Mouse (Mus musculus): ENCODE measurements at regions not wholly inside any gene's neighbourhood (a gene's known extent, or its start where the extent isn't known, plus 50 kb on each side); places are given as distances from the start of the nearest gene placed in this dataset.

DNA sequence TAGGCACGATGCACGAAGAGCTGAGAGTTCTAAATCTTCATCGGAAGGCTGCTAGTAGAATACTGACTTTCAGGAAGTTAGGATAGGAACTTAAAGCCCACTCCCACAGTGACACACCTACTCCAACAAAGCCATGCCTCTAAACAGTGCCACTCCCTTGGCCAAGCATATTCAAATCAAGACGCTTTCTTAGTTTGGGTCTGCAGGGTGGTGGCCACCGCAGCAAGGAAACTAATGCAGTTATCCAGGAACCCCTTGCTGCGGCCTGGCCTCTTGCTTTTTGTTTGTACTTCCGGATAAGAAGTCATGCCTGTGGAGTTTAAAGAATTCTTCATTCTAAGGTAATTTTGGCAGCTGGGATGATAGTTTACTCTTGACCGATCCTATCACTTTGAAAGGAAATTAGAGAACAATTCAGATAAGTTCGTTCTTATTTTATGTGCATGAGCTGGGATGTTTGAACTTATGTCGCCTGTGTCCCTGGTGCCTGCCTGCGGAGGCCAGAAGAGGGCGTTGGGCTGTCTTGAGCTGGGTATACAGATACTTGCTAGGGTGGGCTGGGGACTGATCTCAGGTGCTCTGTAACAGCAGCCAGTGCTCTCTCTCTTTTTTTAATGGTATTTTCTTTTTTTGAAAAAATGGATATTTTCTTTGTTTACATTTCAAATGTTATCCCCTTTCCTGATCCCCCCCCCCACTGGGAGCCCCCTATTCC, 298.5 kb downstream of the Gm11011 start:
- no peaks in the 10 kb centered on the region for H3K4me1 ChIP-seq (replicated peaks; ENCODE audit: control insufficient read depth, insufficient read depth, low read length)
- no peaks in the 10 kb centered on the region for H3K27me3 ChIP-seq (ENCODE audit: control insufficient read depth, insufficient read depth, low read length)
- ATAC-seq (ENCODE audit: low FRiP score) (no peak), DNase-seq (ENCODE audit: low spot score) (no peak)
- no peaks in the 10 kb centered on the region for H3K36me3 ChIP-seq (replicated peaks; ENCODE audit: control insufficient read depth, insufficient read depth)
- no peak overlapping the region for H3K4me3 ChIP-seq (replicated peaks; ENCODE audit: low read length)
- no peak overlapping the region for H3K4me2 ChIP-seq (replicated peaks)
- 93% methylated on average over 12 of the region's 12 CpGs for WGBS
- H3K27ac ChIP-seq, result no peak overlapping the region
- H3K9ac ChIP-seq, result no peak overlapping the region
- no peaks in the 10 kb centered on the region for H3K9me3 ChIP-seq (ENCODE audit: control insufficient read depth, low read length)

DNA sequence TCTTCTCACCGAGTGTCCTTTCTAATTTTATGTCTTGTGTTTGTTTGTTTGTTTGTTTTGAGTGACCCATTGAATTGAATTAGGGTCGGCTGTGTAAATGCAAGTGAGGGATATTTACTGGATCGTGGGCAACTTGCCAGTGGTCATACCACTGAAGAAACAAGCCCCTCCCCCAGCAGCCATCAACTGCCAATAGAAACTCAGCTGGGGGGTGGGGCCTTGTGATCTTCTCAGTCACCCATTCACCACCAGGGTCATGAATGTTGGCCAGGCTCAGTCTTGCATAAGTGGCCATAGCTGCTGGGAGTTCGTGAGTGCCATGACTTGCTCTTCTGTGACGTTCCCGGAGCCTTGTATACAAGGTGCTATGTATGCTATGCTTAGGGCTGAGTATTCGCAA, 300.8 kb downstream of the Gm11011 start:
- Histone ChIP-seq H3K27me3 (ENCODE audit: control insufficient read depth, insufficient read depth, low read length) (no peaks in the 10 kb centered on the region), H3K36me3 (replicated peaks; ENCODE audit: control insufficient read depth, insufficient read depth) (no peaks in the 10 kb centered on the region), H3K9ac (no peak overlapping the region), H3K4me3 (replicated peaks; ENCODE audit: low read length) (no peak overlapping the region), H3K4me1 (replicated peaks; ENCODE audit: control insufficient read depth, insufficient read depth, low read length) (no peaks in the 10 kb centered on the region), H3K27ac (no peak overlapping the region), H3K4me2 (replicated peaks) (no peak overlapping the region), H3K9me3 (ENCODE audit: control insufficient read depth, low read length) (no peaks in the 10 kb centered on the region)
- DNase-seq (ENCODE audit: low spot score) (no peak), ATAC-seq (ENCODE audit: low FRiP score) (no peak)
- 87% methylated on average over 7 of the region's 7 CpGs for WGBS

DNA sequence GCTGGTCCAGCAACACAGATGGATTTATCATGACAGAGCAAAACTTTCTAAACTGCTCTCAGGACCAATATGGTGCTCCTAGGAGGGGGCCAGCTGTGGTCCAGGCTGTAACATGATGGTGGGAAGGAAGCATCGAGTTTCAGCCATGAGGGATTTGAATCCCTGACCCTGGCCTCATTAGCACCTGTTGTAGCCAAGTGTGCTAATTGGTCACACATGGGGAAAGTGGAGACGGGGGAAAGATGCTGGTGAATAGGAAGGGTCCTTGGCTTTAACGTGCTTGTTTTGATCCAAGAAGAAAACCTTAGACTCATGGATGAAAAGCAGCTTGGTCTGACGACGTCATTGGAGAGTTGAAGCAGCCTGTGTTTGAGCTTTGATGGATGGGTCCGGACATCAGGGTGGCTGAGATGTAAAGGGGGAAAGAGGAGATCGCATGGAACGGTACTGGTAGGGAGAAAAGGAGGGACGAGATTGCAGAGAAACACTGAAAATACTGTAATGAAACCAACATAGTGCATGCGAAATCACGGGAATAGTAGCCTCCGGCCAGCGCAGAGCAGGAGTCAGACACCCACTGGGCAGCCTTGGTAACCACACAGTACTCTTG, 304.9 kb downstream of the Gm11011 start:
- ATAC-seq (ENCODE audit: low FRiP score) (no peak), DNase-seq (ENCODE audit: low spot score) (no peak)
- H3K9ac ChIP-seq, result no peak overlapping the region
- H3K9me3 ChIP-seq (ENCODE audit: control insufficient read depth, low read length), result no peaks in the 10 kb centered on the region
- H3K4me3 ChIP-seq (replicated peaks; ENCODE audit: low read length), result no peak overlapping the region
- H3K4me2 ChIP-seq (replicated peaks), result no peak overlapping the region
- no peak overlapping the region for H3K27ac ChIP-seq
- 69% methylated on average over 13 of the region's 13 CpGs for WGBS
- H3K27me3 ChIP-seq (ENCODE audit: control insufficient read depth, insufficient read depth, low read length), result no peaks in the 10 kb centered on the region
- no peaks in the 10 kb centered on the region for H3K4me1 ChIP-seq (replicated peaks; ENCODE audit: control insufficient read depth, insufficient read depth, low read length)
- no peaks in the 10 kb centered on the region for H3K36me3 ChIP-seq (replicated peaks; ENCODE audit: control insufficient read depth, insufficient read depth)

DNA sequence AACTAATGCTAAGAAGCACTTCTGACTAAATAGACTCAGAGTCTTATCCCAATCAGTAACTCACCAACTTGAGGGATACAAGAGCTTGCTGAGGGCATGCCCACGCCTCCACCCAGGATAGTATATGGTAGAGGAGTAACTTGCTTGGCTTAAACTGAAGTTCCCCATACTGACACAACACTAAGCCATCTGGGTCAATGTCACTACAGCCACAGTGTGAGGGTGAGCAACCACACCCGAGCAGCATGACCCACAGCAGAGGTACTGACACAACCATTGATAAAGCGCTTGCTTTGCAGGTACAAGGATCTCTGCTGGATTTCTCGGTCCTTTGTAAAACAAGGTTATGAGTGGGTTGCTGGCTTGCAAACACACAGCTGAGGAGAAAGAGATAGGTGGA, 312.2 kb downstream of the Gm11011 start:
- Histone ChIP-seq H3K9ac (no peak overlapping the region), H3K4me2 (replicated peaks) (no peak overlapping the region), H3K36me3 (replicated peaks; ENCODE audit: control insufficient read depth, insufficient read depth) (no peaks in the 10 kb centered on the region), H3K27ac (no peak overlapping the region), H3K4me1 (replicated peaks; ENCODE audit: control insufficient read depth, insufficient read depth, low read length) (0 out of 2 replicates have a peak, but pooled peaks cover 8% of the 10 kb centered on the region), H3K27me3 (ENCODE audit: control insufficient read depth, insufficient read depth, low read length) (no peaks in the 10 kb centered on the region), H3K9me3 (ENCODE audit: control insufficient read depth, low read length) (no peaks in the 10 kb centered on the region), H3K4me3 (replicated peaks; ENCODE audit: low read length) (no peak overlapping the region)
- 97% methylated on average over 4 of the region's 4 CpGs for WGBS
- no peak for DNase-seq (ENCODE audit: low spot score)
- ATAC-seq (ENCODE audit: low FRiP score), result no peak

DNA sequence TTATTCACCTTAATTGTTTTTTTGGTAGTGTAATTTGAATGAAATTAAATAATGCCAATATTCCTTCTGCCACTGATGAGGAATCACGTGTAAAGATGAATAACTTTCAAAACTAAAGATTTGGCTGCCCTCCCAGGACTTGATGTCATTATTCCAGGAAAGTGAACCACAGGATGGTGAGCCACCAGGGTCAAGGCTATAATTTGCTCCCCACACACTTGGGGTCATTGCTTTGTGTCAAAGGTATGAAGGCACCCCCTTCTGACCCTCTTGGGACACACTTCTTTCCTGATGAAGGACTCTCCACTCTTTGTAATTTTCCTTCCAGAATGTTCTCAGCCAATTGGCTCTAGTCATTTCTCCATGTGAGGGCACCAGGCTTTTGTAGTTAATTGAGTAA, 313.4 kb downstream of the Gm11011 start:
- Histone ChIP-seq H3K4me3 (replicated peaks; ENCODE audit: low read length) (no peak overlapping the region), H3K4me1 (replicated peaks; ENCODE audit: control insufficient read depth, insufficient read depth, low read length) (0 out of 2 replicates have a peak, but pooled peaks cover 8% of the 10 kb centered on the region), H3K27me3 (ENCODE audit: control insufficient read depth, insufficient read depth, low read length) (no peaks in the 10 kb centered on the region), H3K36me3 (replicated peaks; ENCODE audit: control insufficient read depth, insufficient read depth) (no peaks in the 10 kb centered on the region), H3K4me2 (replicated peaks) (no peak overlapping the region), H3K9me3 (ENCODE audit: control insufficient read depth, low read length) (no peaks in the 10 kb centered on the region), H3K9ac (no peak overlapping the region), H3K27ac (no peak overlapping the region)
- WGBS, result 54% methylated on average over 1 of the region's 1 CpGs
- ATAC-seq (ENCODE audit: low FRiP score), result no peak
- DNase-seq (ENCODE audit: low spot score), result no peak

DNA sequence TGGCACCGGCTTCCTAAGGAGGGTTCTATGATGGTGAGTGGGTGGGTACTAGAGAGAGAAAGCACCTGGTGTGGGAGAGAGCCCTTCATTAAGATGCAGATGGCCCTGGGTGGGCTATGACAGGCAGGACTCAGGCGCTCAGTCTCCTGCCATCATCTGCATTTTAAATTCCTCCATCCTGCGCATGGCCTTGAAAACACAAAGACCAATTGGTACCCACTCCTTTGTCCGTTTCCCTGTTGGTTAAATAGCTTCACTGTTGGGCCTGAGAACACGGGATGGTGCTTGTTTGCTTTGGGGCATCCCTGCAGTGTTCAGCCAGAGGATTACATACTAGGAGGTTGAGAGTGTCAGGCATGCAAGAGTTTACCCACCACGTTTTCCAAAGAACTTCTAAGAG, 314.9 kb downstream of the Gm11011 start:
- 0 out of 2 replicates have a peak, but pooled peaks cover 8% of the 10 kb centered on the region for H3K4me1 ChIP-seq (replicated peaks; ENCODE audit: control insufficient read depth, insufficient read depth, low read length)
- no peak overlapping the region for H3K4me2 ChIP-seq (replicated peaks)
- H3K4me3 ChIP-seq (replicated peaks; ENCODE audit: low read length), result no peak overlapping the region
- no peaks in the 10 kb centered on the region for H3K9me3 ChIP-seq (ENCODE audit: control insufficient read depth, low read length)
- H3K36me3 ChIP-seq (replicated peaks; ENCODE audit: control insufficient read depth, insufficient read depth), result no peaks in the 10 kb centered on the region
- no peak overlapping the region for H3K27ac ChIP-seq
- no peak for ATAC-seq (ENCODE audit: low FRiP score)
- 3% methylated on average over 6 of the region's 6 CpGs for WGBS
- no peaks in the 10 kb centered on the region for H3K27me3 ChIP-seq (ENCODE audit: control insufficient read depth, insufficient read depth, low read length)
- H3K9ac ChIP-seq, result no peak overlapping the region
- no peak for DNase-seq (ENCODE audit: low spot score)

DNA sequence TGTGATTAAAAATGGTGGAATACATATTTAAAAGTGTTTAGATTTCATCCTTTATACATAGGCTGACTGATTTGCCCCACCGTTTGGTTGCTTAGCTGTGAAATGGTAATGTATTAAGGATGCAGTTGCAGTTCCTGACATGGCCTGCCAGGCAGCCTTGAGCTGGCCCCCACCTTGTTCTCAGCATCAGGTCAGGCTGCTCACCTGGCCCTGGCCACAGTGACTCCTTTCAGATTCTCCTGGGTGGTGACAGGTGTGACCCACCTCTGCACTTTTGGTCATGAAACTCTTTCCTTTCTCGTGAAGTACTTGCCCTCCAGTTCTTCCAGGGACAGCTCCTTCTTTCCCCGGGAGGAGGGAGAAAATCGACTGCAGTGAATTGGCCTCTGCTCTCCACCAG, 315.5 kb downstream of the Gm11011 start:
- no peak overlapping the region for H3K27ac ChIP-seq
- no peak for DNase-seq (ENCODE audit: low spot score)
- WGBS, result 31% methylated on average over 4 of the region's 4 CpGs
- H3K9me3 ChIP-seq (ENCODE audit: control insufficient read depth, low read length), result no peaks in the 10 kb centered on the region
- H3K4me1 ChIP-seq (replicated peaks; ENCODE audit: control insufficient read depth, insufficient read depth, low read length), result 0 out of 2 replicates have a peak, but pooled peaks cover 8% of the 10 kb centered on the region
- no peak for ATAC-seq (ENCODE audit: low FRiP score)
- no peaks in the 10 kb centered on the region for H3K27me3 ChIP-seq (ENCODE audit: control insufficient read depth, insufficient read depth, low read length)
- H3K4me3 ChIP-seq (replicated peaks; ENCODE audit: low read length), result no peak overlapping the region
- no peak overlapping the region for H3K4me2 ChIP-seq (replicated peaks)
- H3K36me3 ChIP-seq (replicated peaks; ENCODE audit: control insufficient read depth, insufficient read depth), result no peaks in the 10 kb centered on the region
- no peak overlapping the region for H3K9ac ChIP-seq

DNA sequence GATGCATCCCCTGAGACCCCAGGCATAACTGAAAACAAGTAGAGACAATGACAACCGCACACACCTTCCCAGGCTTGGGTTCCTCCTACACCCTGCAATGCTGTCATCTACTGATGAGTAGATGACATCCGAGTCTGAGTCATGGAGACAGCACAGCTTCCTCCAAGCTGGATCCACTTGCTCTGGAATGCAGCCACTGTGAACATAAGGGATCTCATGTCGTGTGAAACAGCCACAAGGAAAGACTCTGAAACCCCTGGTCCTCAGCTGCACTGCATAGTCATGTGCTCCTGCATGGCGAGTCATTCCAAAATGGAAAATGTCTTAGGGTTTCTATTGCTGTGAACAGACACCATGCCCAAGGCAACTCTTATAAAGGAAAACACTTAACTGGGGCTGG, 305.2 kb upstream of the Zfp64 start:
- DNase-seq (ENCODE audit: low spot score) (no peak), ATAC-seq (ENCODE audit: low FRiP score) (no peak)
- H3K4me3 ChIP-seq (replicated peaks; ENCODE audit: low read length), result no peak overlapping the region
- no peaks in the 10 kb centered on the region for H3K9me3 ChIP-seq (ENCODE audit: control insufficient read depth, low read length)
- WGBS, result 92% methylated on average over 4 of the region's 4 CpGs
- H3K27ac ChIP-seq, result no peak overlapping the region
- H3K36me3 ChIP-seq (replicated peaks; ENCODE audit: control insufficient read depth, insufficient read depth), result no peaks in the 10 kb centered on the region
- no peaks in the 10 kb centered on the region for H3K4me1 ChIP-seq (replicated peaks; ENCODE audit: control insufficient read depth, insufficient read depth, low read length)
- no peaks in the 10 kb centered on the region for H3K27me3 ChIP-seq (ENCODE audit: control insufficient read depth, insufficient read depth, low read length)
- H3K9ac ChIP-seq, result no peak overlapping the region
- no peak overlapping the region for H3K4me2 ChIP-seq (replicated peaks)

DNA sequence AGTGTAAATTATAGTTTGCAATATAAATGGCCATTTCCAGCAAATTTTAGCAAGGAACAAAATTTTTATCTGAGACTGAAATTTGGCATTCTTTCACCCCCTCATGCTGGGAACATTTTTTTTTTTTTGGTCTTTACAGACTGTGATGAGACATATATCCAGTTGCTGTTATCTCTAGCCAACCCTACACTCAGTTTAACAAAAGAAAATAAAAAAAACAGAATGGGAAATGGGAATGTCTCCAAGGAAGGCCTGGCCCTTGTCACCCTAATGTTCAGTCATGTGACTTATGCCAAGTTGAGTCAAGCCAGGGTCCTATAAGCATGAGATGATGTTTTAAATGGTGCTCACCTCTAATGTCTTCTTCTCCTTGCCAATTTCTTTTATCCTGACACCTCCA, 289.2 kb upstream of the Zfp64 start:
- no peak overlapping the region for H3K4me2 ChIP-seq (replicated peaks)
- H3K27ac ChIP-seq, result no peak overlapping the region
- no peak overlapping the region for H3K9ac ChIP-seq
- no peaks in the 10 kb centered on the region for H3K4me1 ChIP-seq (replicated peaks; ENCODE audit: control insufficient read depth, insufficient read depth, low read length)
- no peaks in the 10 kb centered on the region for H3K27me3 ChIP-seq (ENCODE audit: control insufficient read depth, insufficient read depth, low read length)
- DNase-seq (ENCODE audit: low spot score) (no peak), ATAC-seq (ENCODE audit: low FRiP score) (no peak)
- no peaks in the 10 kb centered on the region for H3K36me3 ChIP-seq (replicated peaks; ENCODE audit: control insufficient read depth, insufficient read depth)
- no peaks in the 10 kb centered on the region for H3K9me3 ChIP-seq (ENCODE audit: control insufficient read depth, low read length)
- no peak overlapping the region for H3K4me3 ChIP-seq (replicated peaks; ENCODE audit: low read length)

Data from hindbrain, embryonic 14.5 days (tissue).